Mouse (Mus musculus) right cerebral cortex, postnatal 10 days (tissue): Measurements from ENCODE around the gene Cdca7.

Source experiments
- DNase-seq, 2 experiments: peaks; one replicate each; pipeline ENCODE4 v3.0.0; 2021; ENCODE audit warnings: low spot score in 2 of 2

Cdca7 gene

GRCm38 (mm10) chr2:72475797-72476485 lies at the start of gene Cdca7:
Gene Cdca7 (plus strand): TSS chr2:72476159.
- peak; percentile 68 for DNase-seq

DNA sequence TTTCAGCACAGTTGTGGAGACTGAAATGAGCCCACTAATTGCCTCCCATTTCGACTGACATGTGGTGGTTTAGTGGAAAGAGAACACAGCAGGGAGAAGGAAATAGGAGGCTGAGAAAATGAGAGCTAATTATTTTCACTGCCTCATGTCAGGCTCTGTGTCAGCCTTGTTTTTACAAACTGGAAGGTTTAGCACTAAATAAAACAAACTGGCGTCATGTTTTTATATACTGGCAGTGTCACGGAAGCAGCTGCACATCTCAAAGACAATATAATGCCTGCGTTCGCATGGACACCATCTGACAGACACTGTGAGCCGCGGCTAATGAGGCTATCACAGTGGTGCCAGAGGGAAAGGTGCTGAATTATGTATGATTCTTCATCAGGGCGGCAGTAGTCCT lies 49.2 kb upstream of the Cdca7 start:
- peak; percentile 42 to 66 for DNase-seq

- DNase-seq, result no peak
Measured at GRCm38 (mm10) chr2:72427288-72427687, 48.7 kb upstream of the Cdca7 start.

DNA sequence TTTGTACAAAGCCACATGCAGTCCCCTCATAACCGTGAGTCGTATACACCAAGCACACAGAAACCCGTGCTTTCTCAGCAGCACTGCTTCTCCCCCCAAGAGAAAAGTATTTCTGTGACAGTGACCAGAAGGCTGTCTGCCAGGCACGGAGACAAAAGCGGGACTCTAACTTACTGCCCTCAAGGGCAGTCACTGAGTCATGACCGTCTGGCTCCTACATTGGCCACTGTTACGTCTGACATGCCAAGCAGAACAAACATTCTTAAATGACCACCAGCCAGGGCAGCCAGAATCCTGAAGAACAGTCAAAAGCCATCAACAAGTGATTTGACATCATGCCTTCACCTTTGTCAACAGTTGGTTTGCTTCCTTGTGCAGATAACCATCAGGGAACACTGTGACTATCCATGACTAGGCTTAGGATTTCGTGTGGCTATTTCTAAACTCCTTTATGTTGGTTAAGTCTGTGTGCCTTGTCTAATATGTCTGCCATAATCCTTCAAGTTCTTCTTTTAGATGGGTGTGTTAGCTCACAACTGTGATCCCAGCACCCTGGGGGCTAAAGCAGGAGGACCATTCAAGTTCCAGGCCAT lies 36.9 kb upstream of the Cdca7 start:
- no peak for DNase-seq

DNA sequence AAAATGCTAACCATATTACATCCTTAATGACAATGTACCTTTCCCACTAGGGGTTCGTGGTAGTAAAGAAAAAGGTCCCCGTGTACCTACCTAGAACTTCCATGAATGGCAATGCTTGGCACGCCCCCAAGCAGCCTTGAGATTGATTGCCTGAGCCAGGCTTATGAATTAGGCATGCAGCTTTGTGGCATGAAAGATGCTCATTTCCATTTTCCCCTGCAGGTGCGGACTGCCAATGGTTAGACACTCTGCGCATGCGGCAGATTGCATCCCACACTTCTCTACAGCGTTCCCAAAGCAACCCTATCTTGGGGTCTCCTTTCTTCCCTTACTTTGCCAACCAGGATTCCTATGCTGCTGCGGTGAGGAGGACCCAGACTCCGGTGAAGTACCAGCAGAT lies 34.9 kb upstream of the Cdca7 start:
- DNase-seq, result peak; percentile 44 to 54

- DNase-seq, result no peak
Measured at GRCm38 (mm10) chr2:72442825-72443224, 33.1 kb upstream of the Cdca7 start.

DNA sequence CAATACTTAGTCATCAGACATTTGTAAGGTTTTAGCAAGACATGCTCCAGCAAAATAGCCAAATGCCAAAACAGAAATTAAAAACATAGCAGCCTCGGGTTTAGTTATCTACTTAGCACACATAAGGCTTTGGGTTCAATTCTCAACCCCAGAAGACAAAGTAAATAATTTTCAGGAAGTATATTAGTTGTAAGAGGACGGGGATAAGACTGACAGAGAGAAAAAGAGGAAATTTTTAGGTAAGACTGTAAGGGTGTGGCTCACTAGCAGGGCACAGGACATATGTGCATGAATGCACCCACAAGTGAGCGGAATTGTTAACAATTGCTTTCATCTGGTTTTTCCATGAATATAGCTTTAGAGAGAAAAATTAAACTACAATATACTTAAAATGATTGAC lies 32.0 kb upstream of the Cdca7 start:
- DNase-seq, result no peak

DNA sequence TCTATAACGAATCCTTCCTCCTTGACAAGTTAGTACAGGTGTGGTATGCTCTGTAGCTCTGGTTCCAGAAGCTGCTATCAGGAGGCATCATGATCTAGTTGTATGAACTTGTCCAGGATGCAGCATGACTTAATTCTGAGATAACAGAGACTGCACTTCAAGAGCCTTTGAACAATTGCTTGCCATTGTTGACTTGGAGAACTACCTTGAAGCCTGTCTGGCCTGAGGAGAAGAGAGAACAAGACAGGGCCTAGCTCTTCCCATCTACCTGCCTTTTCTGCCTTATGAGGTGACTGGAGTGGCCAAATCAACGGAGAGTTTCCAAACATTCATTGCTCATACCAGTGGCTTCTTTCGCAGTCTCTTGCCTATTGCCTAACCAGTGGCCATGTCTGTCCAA lies 29.9 kb upstream of the Cdca7 start:
- no peak for DNase-seq

GRCm38 (mm10) chr2:72446615-72447014 lies 29.3 kb upstream of the Cdca7 start:
- no peak for DNase-seq

- no peak for DNase-seq
Measured at GRCm38 (mm10) chr2:72453563-72453962, 22.4 kb upstream of the Cdca7 start.

- no peak for DNase-seq
Measured at GRCm38 (mm10) chr2:72456189-72456588, 19.8 kb upstream of the Cdca7 start.

- no peak for DNase-seq
Measured at GRCm38 (mm10) chr2:72464376-72465014, 11.5 kb upstream of the Cdca7 start.

DNA sequence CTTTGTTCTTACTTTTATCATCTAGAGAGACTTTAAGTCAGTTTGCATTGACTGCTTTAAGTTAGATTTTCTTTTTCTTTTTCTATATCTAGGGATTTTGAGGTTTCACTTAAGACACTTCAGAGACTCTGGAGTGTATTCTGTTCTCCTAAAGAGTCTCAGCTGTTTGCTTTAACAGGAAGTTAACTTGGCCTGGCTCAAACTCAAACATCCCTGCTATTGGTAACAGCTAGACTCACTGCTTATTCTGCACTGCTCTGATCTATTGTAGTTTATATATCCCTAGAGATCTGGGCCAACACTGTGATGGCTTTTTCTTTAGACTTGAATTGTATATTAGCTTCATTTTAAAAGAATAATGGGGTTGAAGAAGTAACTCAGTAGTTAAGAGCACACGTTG lies 8.4 kb upstream of the Cdca7 start:
- no peak for DNase-seq

- DNase-seq, result no peak
Measured at GRCm38 (mm10) chr2:72471415-72472070, 4.4 kb upstream of the Cdca7 start.

GRCm38 (mm10) chr2:72474531-72475287 lies 1.2 kb upstream of the Cdca7 start:
- DNase-seq, result no peak

GRCm38 (mm10) chr2:72475423-72475796 lies 549 bp upstream of the Cdca7 start:
- DNase-seq, result no peak

GRCm38 (mm10) chr2:72476486-72477211 lies 690 bp downstream of the Cdca7 start:
- peak; percentile 40 to 53 for DNase-seq

- DNase-seq, result no peak
Measured at GRCm38 (mm10) chr2:72477221-72477620, 1.3 kb downstream of the Cdca7 start.

DNA sequence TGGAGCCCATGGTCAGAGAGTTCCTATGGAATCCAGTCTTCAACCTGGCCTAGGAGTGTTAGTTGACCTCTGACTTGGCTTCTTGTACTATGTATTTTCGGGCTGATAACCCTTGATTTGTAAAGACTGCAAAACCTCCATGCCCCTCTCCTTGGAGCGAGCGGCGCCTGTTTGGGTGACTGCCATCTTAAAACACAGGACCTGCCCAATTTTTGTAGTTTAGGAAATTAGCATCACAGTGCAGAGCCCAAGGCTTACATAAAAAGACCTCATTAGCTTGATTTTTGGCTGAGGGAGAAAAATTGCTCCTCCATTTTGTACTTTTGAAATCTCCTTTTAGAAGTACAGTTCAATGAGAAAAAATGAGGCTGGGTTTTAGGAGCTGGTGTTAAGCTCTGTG lies 2.2 kb downstream of the Cdca7 start:
- no peak for DNase-seq

DNA sequence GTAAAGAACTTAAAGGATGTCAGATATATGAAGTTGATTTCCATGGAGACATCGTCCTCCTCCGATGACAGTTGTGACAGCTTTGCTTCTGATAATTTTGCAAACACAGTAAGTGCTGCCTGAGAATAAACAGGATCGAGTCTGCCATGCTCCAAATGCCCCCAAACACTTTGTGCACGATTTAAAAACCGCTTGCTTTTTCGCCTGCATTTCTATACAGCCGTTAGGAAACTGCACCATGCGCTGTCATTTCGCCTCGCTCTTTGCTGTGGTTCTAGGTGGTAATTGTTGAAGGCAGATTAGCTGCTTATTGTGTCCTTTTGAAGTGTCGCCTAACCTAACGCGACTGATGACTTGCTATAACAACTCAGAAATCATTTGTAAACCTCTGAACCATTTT lies 3.0 kb downstream of the Cdca7 start:
- no peak for DNase-seq

- no peak for DNase-seq
Measured at GRCm38 (mm10) chr2:72479818-72480217, 3.9 kb downstream of the Cdca7 start.
